Mouse (Mus musculus) neural tube, embryonic 13.5 days (tissue): ENCODE data around the gene 1810043G02Rik. TPM values are rescaled to one million over a fixed set of nuclear protein-coding genes. Genes with fewer than 3 reads are reported as not detected.

Experiments used
- ATAC-seq: fragments of 200-750 bp; cut with Nextera tagmentation; 2 replicates; pipeline ENCODE4 v1.8.0; 2017; ENCODE audit warnings: low read depth, mild to moderate bottlenecking, moderate TSS enrichment, moderate library complexity
- H3K27ac ChIP-seq: fragments of 300-500 bp; sonication (generic); replicated peaks from 2 replicates; pipeline ENCODE4 v1.5.1; 2015; ENCODE audit warnings: moderate library complexity, mild to moderate bottlenecking, inconsistent platforms
- H3K27me3 ChIP-seq: fragments of 300-500 bp; sonication (generic); 2 replicates; pipeline ENCODE4 v1.6.1; 2015; ENCODE audit warnings: mild to moderate bottlenecking, inconsistent platforms
- H3K36me3 ChIP-seq: fragments of 300-500 bp; sonication (generic); 2 replicates; pipeline ENCODE4 v1.6.1; 2015; ENCODE audit warnings: mild to moderate bottlenecking, inconsistent platforms
- H3K4me1 ChIP-seq: fragments of 300-500 bp; sonication (generic); replicated peaks from 2 replicates; pipeline ENCODE4 v1.6.1; 2015; ENCODE audit warnings: inconsistent platforms
- H3K4me2 ChIP-seq: fragments of 300-500 bp; sonication (generic); 2 replicates; pipeline ENCODE4 v1.6.1; 2015; ENCODE audit warnings: inconsistent platforms, mild to moderate bottlenecking, moderate library complexity
- H3K4me3 ChIP-seq: fragments of 300-500 bp; sonication (generic); 2 replicates; pipeline ENCODE4 v1.5.1; 2015; ENCODE audit warnings: mild to moderate bottlenecking, inconsistent platforms
- H3K9ac ChIP-seq: fragments of 300-500 bp; sonication (generic); 2 replicates; pipeline ENCODE4 v1.6.1; 2015; ENCODE audit warnings: moderate library complexity, mild to moderate bottlenecking, inconsistent platforms
- H3K9me3 ChIP-seq: fragments of 300-500 bp; sonication (generic); 2 replicates; pipeline ENCODE4 v1.6.1; 2016; ENCODE audit warnings: inconsistent platforms
- WGBS: fragments of 180-500 bp; shearing (Covaris S2); methylation state at CpG from one replicate; pipeline ENCODE4 v1.1.7; 2015; 5-methylcytosine and 5-hydroxymethylcytosine counted together
- polyA plus RNA-seq: library from polyadenylated mRNA; unstranded; fragments of >200 nt; fragmentation: Nextera tagmentation; extraction: Ambion mirVana; gene quantifications from 2 replicates; pipeline ENCODE4 v1.2.1, GENCODE M21; 2015

Gene 1810043G02Rik
- polyA plus RNA-seq, 1 experiment from 2014 or later, result 36.8 TPM

GRCm38 (mm10) chr10:78028129-78028528 lies 49.8 kb downstream of the 1810043G02Rik start:
- Histone ChIP-seq H3K9me3 (no peaks in the 10 kb centered on the region), H3K4me3 (no peak overlapping the region), H3K4me2 (no peak overlapping the region), H3K36me3 (no peaks in the 10 kb centered on the region), H3K27me3 (no peaks in the 10 kb centered on the region), H3K4me1 (no peaks in the 10 kb centered on the region), H3K9ac (no peak overlapping the region), H3K27ac (no peak overlapping the region)
- WGBS, result 5% methylated on average over 5 of the region's 5 CpGs
- ATAC-seq, result peak; percentile 88

DNA sequence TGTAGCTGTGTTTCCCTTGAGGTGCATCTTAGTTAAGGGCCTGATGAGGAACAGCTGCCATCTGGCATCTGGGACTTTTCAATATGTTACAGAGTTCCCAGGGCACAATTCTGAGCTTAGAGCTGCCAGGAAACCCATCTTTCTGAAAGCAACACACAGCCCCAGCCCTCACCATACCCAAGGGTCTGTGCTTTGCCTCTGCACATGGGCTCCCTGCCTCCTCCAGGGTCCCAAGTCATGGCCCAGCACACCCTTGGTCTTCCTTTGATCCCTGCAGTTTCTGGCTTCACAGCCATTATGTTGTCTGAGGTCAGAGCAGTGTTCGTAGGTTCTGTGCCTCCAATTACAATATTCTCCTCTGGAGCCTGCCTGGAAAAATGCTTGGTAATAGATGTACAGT lies 50.8 kb downstream of the 1810043G02Rik start:
- no peaks in the 10 kb centered on the region for H3K36me3 ChIP-seq
- no peak overlapping the region for H3K27ac ChIP-seq
- no peaks in the 10 kb centered on the region for H3K4me1 ChIP-seq
- H3K27me3 ChIP-seq, result no peaks in the 10 kb centered on the region
- 80% methylated on average over 1 of the region's 1 CpGs for WGBS
- no peak overlapping the region for H3K4me3 ChIP-seq
- H3K9ac ChIP-seq, result no peak overlapping the region
- H3K4me2 ChIP-seq, result no peak overlapping the region
- no peak for ATAC-seq
- no peaks in the 10 kb centered on the region for H3K9me3 ChIP-seq

GRCm38 (mm10) chr10:78031987-78032386 lies 53.7 kb downstream of the 1810043G02Rik start:
- Histone ChIP-seq H3K27me3 (no peaks in the 10 kb centered on the region), H3K27ac (no peak overlapping the region), H3K4me2 (no peak overlapping the region), H3K4me1 (no peaks in the 10 kb centered on the region), H3K4me3 (no peak overlapping the region), H3K36me3 (no peaks in the 10 kb centered on the region), H3K9me3 (no peaks in the 10 kb centered on the region), H3K9ac (no peak overlapping the region)
- no peak for ATAC-seq
- 83% methylated on average over 2 of the region's 2 CpGs for WGBS

Other genes starting within 250 kb of the 1810043G02Rik start
- not detected in 2 replicates for gene Gm18596, start 235.9 kb upstream of the 1810043G02Rik start, polyA plus RNA-seq
- gene Gm9736, start 227.2 kb upstream of the 1810043G02Rik start, polyA plus RNA-seq, result not detected in 2 replicates
- gene Gm3233, start 218.8 kb upstream of the 1810043G02Rik start, polyA plus RNA-seq, result not detected in 2 replicates
- not detected in 2 replicates for gene Gm3238, start 207.2 kb upstream of the 1810043G02Rik start, polyA plus RNA-seq
- gene Gm7138, start 201.6 kb upstream of the 1810043G02Rik start, polyA plus RNA-seq, result not detected in 2 replicates
- not detected in 2 replicates for gene Gm3250, start 196.0 kb upstream of the 1810043G02Rik start, polyA plus RNA-seq
- gene Gm7137, start 190.3 kb upstream of the 1810043G02Rik start, polyA plus RNA-seq, result not detected in 2 replicates
- not detected in 2 replicates for gene Gm9639, start 183.4 kb upstream of the 1810043G02Rik start, polyA plus RNA-seq
- gene Gm19668, start 179.4 kb upstream of the 1810043G02Rik start, polyA plus RNA-seq, result not detected in 2 replicates
- not detected in 2 replicates for gene Gm9507, start 166.7 kb upstream of the 1810043G02Rik start, polyA plus RNA-seq
- not detected in 2 replicates for gene Gm2696, start 163.8 kb upstream of the 1810043G02Rik start, polyA plus RNA-seq
- gene Krtap10-4, start 151.4 kb upstream of the 1810043G02Rik start, polyA plus RNA-seq, result not detected in 2 replicates
- gene Krtap10-10, start 142.6 kb upstream of the 1810043G02Rik start, polyA plus RNA-seq, result not detected in 2 replicates
- gene Gm36176, start 131.7 kb upstream of the 1810043G02Rik start, polyA plus RNA-seq, result not detected in 2 replicates
- not detected in 2 replicates for gene Gm10318, start 125.7 kb upstream of the 1810043G02Rik start, polyA plus RNA-seq
- gene Gm3285, start 116.5 kb upstream of the 1810043G02Rik start, polyA plus RNA-seq, result not detected in 2 replicates
- 11.5 and 12.1 TPM in 2 replicates for gene Lrrc3, start 76.0 kb upstream of the 1810043G02Rik start, polyA plus RNA-seq
- 4.1 and 4.9 TPM in 2 replicates for gene Trpm2, start 8.0 kb upstream of the 1810043G02Rik start, polyA plus RNA-seq
- 90.8 and 99.0 TPM in 2 replicates for gene Pfkl, start 31.6 kb downstream of the 1810043G02Rik start, polyA plus RNA-seq
- gene Dnmt3l, start 63.4 kb downstream of the 1810043G02Rik start, polyA plus RNA-seq, result not detected in 2 replicates
- 0.10 and 0.18 TPM in 2 replicates for gene Aire, start 65.1 kb downstream of the 1810043G02Rik start, polyA plus RNA-seq
- gene Icosl, start 90.8 kb downstream of the 1810043G02Rik start, polyA plus RNA-seq, result 0.75 and 0.77 TPM in 2 replicates
- 20.8 and 22.5 TPM in 2 replicates for gene D10Jhu81e, start 191.3 kb downstream of the 1810043G02Rik start, polyA plus RNA-seq
- 15.2 and 15.8 TPM in 2 replicates for gene Pwp2, start 206.6 kb downstream of the 1810043G02Rik start, polyA plus RNA-seq